Mouse (Mus musculus) midbrain, embryonic 12.5 days (tissue): ENCODE results near the gene Fcgrt. TPM values are rescaled to one million over a fixed set of nuclear protein-coding genes. Genes with fewer than 3 reads are reported as not detected.

ENCODE experiments used
- ATAC-seq: fragments of 200-750 bp; cut with Nextera tagmentation; 2 replicates; pipeline ENCODE4 v1.8.0; 2017; ENCODE audit warnings: low read depth, moderate TSS enrichment, moderate library complexity; ENCODE audit not compliant: low FRiP score
- H3K27ac ChIP-seq: fragments of 300-500 bp; sonication (generic); replicated peaks from 2 replicates; pipeline ENCODE4 v1.5.1; 2016; ENCODE audit warnings: mild to moderate bottlenecking
- H3K27me3 ChIP-seq: fragments of 300-500 bp; sonication (generic); 2 replicates; pipeline ENCODE4 v1.6.1; 2016; ENCODE audit warnings: mild to moderate bottlenecking
- H3K36me3 ChIP-seq: fragments of 300-500 bp; sonication (generic); 2 replicates; pipeline ENCODE4 v1.6.1; 2016
- H3K4me1 ChIP-seq: fragments of 300-500 bp; sonication (generic); 2 replicates; pipeline ENCODE4 v1.6.1; 2016
- H3K4me2 ChIP-seq: fragments of 300-500 bp; sonication (generic); replicated peaks from 2 replicates; pipeline ENCODE4 v1.6.1; 2016; ENCODE audit warnings: mild to moderate bottlenecking, moderate library complexity
- H3K4me3 ChIP-seq: fragments of 300-500 bp; sonication (generic); 2 replicates; pipeline ENCODE4 v1.5.1; 2016; ENCODE audit warnings: mild to moderate bottlenecking
- H3K9ac ChIP-seq: fragments of 300-500 bp; sonication (generic); replicated peaks from 2 replicates; pipeline ENCODE4 v1.6.1; 2016; ENCODE audit warnings: mild to moderate bottlenecking, moderate library complexity
- H3K9me3 ChIP-seq: fragments of 300-500 bp; sonication (generic); 2 replicates; pipeline ENCODE4 v1.6.1; 2016; ENCODE audit warnings: mild to moderate bottlenecking
- WGBS: fragments of 180-500 bp; shearing (Covaris S2); methylation state at CpG from one replicate; pipeline ENCODE4 v1.1.7; 2016; 5-methylcytosine and 5-hydroxymethylcytosine counted together
- polyA plus RNA-seq: library from polyadenylated mRNA; unstranded; fragments of >200 nt; fragmentation: Nextera tagmentation; extraction: Ambion mirVana; gene quantifications from 2 replicates; pipeline ENCODE4 v1.2.1, GENCODE M21; 2016

Gene Fcgrt
- polyA plus RNA-seq, 1 experiment from 2014 or later: 25.9 TPM

- WGBS: 15% methylated on average over 35 of the region's 35 CpGs
- peak; percentile 55 for ATAC-seq
- Histone ChIP-seq H3K27me3 (peaks cover 14% of the 10 kb centered on the region; the same call in 1 of the 2 replicates), H3K9me3 (no peaks in the 10 kb centered on the region), H3K4me3 (peak overlapping the region; percentile 50), H3K9ac (peak overlapping the region; percentile 58), H3K4me2 (peak overlapping the region; percentile 74), H3K27ac (no peak overlapping the region), H3K4me1 (peaks cover 10% of the 10 kb centered on the region), H3K36me3 (peaks cover 12% of the 10 kb centered on the region)
Measured at GRCm38 (mm10) chr7:45091001-45091990, 12.4 kb downstream of the Fcgrt start.

GRCm38 (mm10) chr7:45090251-45090977 is 13.2 kb downstream of the Fcgrt start:
- no peak overlapping the region for H3K9ac ChIP-seq
- peaks cover 10% of the 10 kb centered on the region for H3K4me1 ChIP-seq
- H3K36me3 ChIP-seq: peaks cover 19% of the 10 kb centered on the region
- peaks cover 14% of the 10 kb centered on the region; the same call in 1 of the 2 replicates for H3K27me3 ChIP-seq
- H3K27ac ChIP-seq: no peak overlapping the region
- 83% methylated on average over 13 of the region's 13 CpGs for WGBS
- H3K9me3 ChIP-seq: no peaks in the 10 kb centered on the region
- no peak for ATAC-seq
- H3K4me3 ChIP-seq: no peak overlapping the region
- H3K4me2 ChIP-seq: 0 out of 2 replicates have a peak overlapping the region, but pooled peaks have one; percentile 74

GRCm38 (mm10) chr7:45088597-45088996 is 15.1 kb downstream of the Fcgrt start:
- no peak overlapping the region for H3K4me3 ChIP-seq
- H3K4me1 ChIP-seq: peaks cover 10% of the 10 kb centered on the region
- no peak overlapping the region for H3K27ac ChIP-seq
- no peaks in the 10 kb centered on the region for H3K9me3 ChIP-seq
- H3K9ac ChIP-seq: no peak overlapping the region
- no peak for ATAC-seq
- peaks cover 26% of the 10 kb centered on the region for H3K36me3 ChIP-seq
- 93% methylated on average over 17 of the region's 17 CpGs for WGBS
- H3K4me2 ChIP-seq: no peak overlapping the region
- peaks cover 14% of the 10 kb centered on the region; the same call in 1 of the 2 replicates for H3K27me3 ChIP-seq

GRCm38 (mm10) chr7:45086084-45086483 is 17.6 kb downstream of the Fcgrt start:
- Histone ChIP-seq H3K4me3 (no peak overlapping the region), H3K9me3 (no peaks in the 10 kb centered on the region), H3K4me2 (no peak overlapping the region), H3K4me1 (peaks cover 2% of the 10 kb centered on the region), H3K27me3 (0 out of 2 replicates have a peak, but pooled peaks cover 1% of the 10 kb centered on the region), H3K27ac (no peak overlapping the region), H3K9ac (no peak overlapping the region), H3K36me3 (peaks cover 35% of the 10 kb centered on the region)
- WGBS: 80% methylated on average over 4 of the region's 4 CpGs
- ATAC-seq: no peak

GRCm38 (mm10) chr7:45083300-45083890 is 20.3 kb downstream of the Fcgrt start:
- 83% methylated on average over 22 of the region's 22 CpGs for WGBS
- Histone ChIP-seq H3K27ac (no peak overlapping the region; the same call in 1 of the 2 replicates), H3K9me3 (no peaks in the 10 kb centered on the region), H3K4me1 (no peaks in the 10 kb centered on the region), H3K27me3 (no peaks in the 10 kb centered on the region), H3K4me2 (no peak overlapping the region), H3K4me3 (no peak overlapping the region), H3K36me3 (peaks cover 33% of the 10 kb centered on the region), H3K9ac (no peak overlapping the region)
- ATAC-seq: no peak

- no peaks in the 10 kb centered on the region for H3K27me3 ChIP-seq
- H3K4me2 ChIP-seq: no peak overlapping the region
- H3K36me3 ChIP-seq: peaks cover 34% of the 10 kb centered on the region
- no peak overlapping the region; the same call in 1 of the 2 replicates for H3K27ac ChIP-seq
- no peaks in the 10 kb centered on the region for H3K9me3 ChIP-seq
- no peak overlapping the region for H3K9ac ChIP-seq
- H3K4me3 ChIP-seq: no peak overlapping the region
- ATAC-seq: no peak
- H3K4me1 ChIP-seq: no peaks in the 10 kb centered on the region
- 76% methylated on average over 25 of the region's 25 CpGs for WGBS
Measured at GRCm38 (mm10) chr7:45082401-45083299, 21.0 kb downstream of the Fcgrt start.

- H3K27me3 ChIP-seq: no peaks in the 10 kb centered on the region
- H3K4me3 ChIP-seq: no peak overlapping the region
Measured at GRCm38 (mm10) chr7:45081016-45081415, 22.6 kb downstream of the Fcgrt start.

GRCm38 (mm10) chr7:45079856-45080255 is 23.8 kb downstream of the Fcgrt start:
- ATAC-seq: peak; percentile 42
- WGBS: under 1% methylated on average over 10 of the region's 10 CpGs

More at GRCm38 (mm10) chr7:45081016-45081415, 22.6 kb downstream of the Fcgrt start:
- Histone ChIP-seq H3K4me2 (no peak overlapping the region), H3K9me3 (no peaks in the 10 kb centered on the region), H3K4me1 (no peaks in the 10 kb centered on the region), H3K27ac (no peak overlapping the region), H3K9ac (no peak overlapping the region), H3K36me3 (peaks cover 39% of the 10 kb centered on the region)
- WGBS: 44% methylated on average over 5 of the region's 5 CpGs
- ATAC-seq: no peak

GRCm38 (mm10) chr7:45078513-45078912 is 25.1 kb downstream of the Fcgrt start:
- Histone ChIP-seq H3K9me3 (no peaks in the 10 kb centered on the region), H3K4me1 (no peaks in the 10 kb centered on the region), H3K4me2 (no peak overlapping the region), H3K4me3 (no peak overlapping the region), H3K27ac (no peak overlapping the region), H3K27me3 (no peaks in the 10 kb centered on the region), H3K36me3 (peaks cover 44% of the 10 kb centered on the region), H3K9ac (no peak overlapping the region)
- 0 out of 2 replicates have a peak, but pooled peaks have one; percentile 16 for ATAC-seq
- 40% methylated on average over 9 of the region's 9 CpGs for WGBS

More at GRCm38 (mm10) chr7:45079856-45080255, 23.8 kb downstream of the Fcgrt start:
- Histone ChIP-seq H3K27ac (no peak overlapping the region), H3K27me3 (no peaks in the 10 kb centered on the region), H3K9me3 (no peaks in the 10 kb centered on the region), H3K4me1 (no peaks in the 10 kb centered on the region), H3K4me3 (no peak overlapping the region), H3K9ac (no peak overlapping the region), H3K36me3 (peaks cover 44% of the 10 kb centered on the region), H3K4me2 (no peak overlapping the region)

- ATAC-seq: no peak
- Histone ChIP-seq H3K27ac (no peak overlapping the region), H3K27me3 (no peaks in the 10 kb centered on the region), H3K4me3 (no peak overlapping the region), H3K9ac (no peak overlapping the region), H3K4me2 (no peak overlapping the region), H3K36me3 (peaks cover 38% of the 10 kb centered on the region), H3K9me3 (no peaks in the 10 kb centered on the region), H3K4me1 (no peaks in the 10 kb centered on the region)
- WGBS: 95% methylated on average over 2 of the region's 2 CpGs
Measured at GRCm38 (mm10) chr7:45077829-45078228, 25.8 kb downstream of the Fcgrt start.

GRCm38 (mm10) chr7:45077322-45077721 is 26.3 kb downstream of the Fcgrt start:
- no peak overlapping the region for H3K4me2 ChIP-seq
- no peak overlapping the region for H3K27ac ChIP-seq
- no peaks in the 10 kb centered on the region for H3K4me1 ChIP-seq
- no peaks in the 10 kb centered on the region for H3K9me3 ChIP-seq
- peaks cover 38% of the 10 kb centered on the region for H3K36me3 ChIP-seq
- H3K9ac ChIP-seq: no peak overlapping the region
- no peak for ATAC-seq
- no peaks in the 10 kb centered on the region for H3K27me3 ChIP-seq
- 87% methylated on average over 14 of the region's 14 CpGs for WGBS
- H3K4me3 ChIP-seq: no peak overlapping the region
